Mouse (Mus musculus) ES-E14 (cell line): Measurements from ENCODE around the gene Fbxo42. TPM values are rescaled to one million over a fixed set of nuclear protein-coding genes. Genes with fewer than 3 reads are reported as not detected.

Experiments
- DNase-seq: peaks from one replicate; pipeline ENCODE4 v3.0.0-alpha.2; 2013; ENCODE audit warnings: low read depth, low spot score
- H3K27ac ChIP-seq: 2 replicates; pipeline ENCODE4 v1.5.1; 2012; ENCODE audit warnings: low read depth, mild to moderate bottlenecking, low read length, moderate library complexity, mixed read lengths; ENCODE audit not compliant: poor library complexity, insufficient read depth, severe bottlenecking
- H3K36me3 ChIP-seq: 2 replicates; pipeline ENCODE4 v1.6.1; 2012; ENCODE audit warnings: mild to moderate bottlenecking, low read length, moderate library complexity, mixed read lengths; ENCODE audit not compliant: control insufficient read depth, poor library complexity, insufficient read depth, severe bottlenecking
- H3K4me1 ChIP-seq, 2 experiments: fragments of 150-350 bp in 1 of 2; sonication (generic) in 1 of 2; 2 replicates each; pipeline ENCODE4 v1.6.1; 2012; ENCODE audit warnings: low read length in 2 of 2, mild to moderate bottlenecking in 1 of 2, mixed read lengths in 1 of 2; ENCODE audit not compliant: control insufficient read depth in 2 of 2, insufficient read depth in 2 of 2, poor library complexity in 1 of 2
- H3K4me3 ChIP-seq, 2 experiments: fragments of 150-350 bp in 1 of 2; sonication (generic) in 1 of 2; 2 replicates each; pipeline ENCODE4 v1.5.1; 2012; ENCODE audit warnings: low read length in 2 of 2, low read depth in 1 of 2, mild to moderate bottlenecking in 1 of 2, mixed read lengths in 1 of 2; ENCODE audit not compliant: insufficient read depth in 1 of 2, poor library complexity in 1 of 2, severe bottlenecking in 1 of 2
- H3K9ac ChIP-seq: 2 replicates; pipeline ENCODE4 v1.6.1; 2012; ENCODE audit warnings: low read depth, mild to moderate bottlenecking, low read length, mixed read lengths; ENCODE audit not compliant: poor library complexity, insufficient read depth, severe bottlenecking
- H3K9me3 ChIP-seq: fragments of 150-350 bp; sonication (generic); 2 replicates; pipeline ENCODE4 v1.6.1; 2012; ENCODE audit warnings: low read depth, mild to moderate bottlenecking, low read length; ENCODE audit not compliant: control insufficient read depth, insufficient read depth
- CHD2 ChIP-seq: IDR thresholded peaks from 2 replicates; pipeline ENCODE4 v1.6.1; 2014; ENCODE audit warnings: mild to moderate bottlenecking, low read depth, low read length, inconsistent platforms
- HCFC1 ChIP-seq: IDR thresholded peaks from 2 replicates; pipeline ENCODE4 v1.6.1; 2012; ENCODE audit warnings: low read length, inconsistent platforms, borderline replicate concordance; ENCODE audit not compliant: insufficient read depth
- MAFK ChIP-seq: IDR thresholded peaks from 2 replicates; pipeline ENCODE4 v1.6.1; 2014; ENCODE audit warnings: mild to moderate bottlenecking, low read depth, low read length, inconsistent platforms; ENCODE audit not compliant: insufficient read depth
- ZC3H11A ChIP-seq: IDR thresholded peaks from 2 replicates; pipeline ENCODE4 v1.6.1; 2012; ENCODE audit warnings: low read depth, mild to moderate bottlenecking, inconsistent platforms, low read length, borderline replicate concordance
- ZNF384 ChIP-seq: IDR thresholded peaks from 2 replicates; pipeline ENCODE4 v1.6.1; 2012; ENCODE audit warnings: low read depth, low read length, inconsistent platforms
- in situ Hi-C, 2 experiments: fragments of 600-800 bp; cut with MboI; formaldehyde crosslinking; loops; one replicate each; pipeline ENCODE4 v1.15.1; 2025; ENCODE audit warnings: low sequenced_read_pairs in 2 of 2, inconsistent platforms in 1 of 2; ENCODE audit not compliant: unreplicated experiment in 2 of 2
- total RNA-seq: library from RNA; depleted of rRNA; stranded (reverse); fragments of 300-350 nt; gene quantifications from 2 replicates; pipeline ENCODE4 v1.2.3, GENCODE M21; 2012

Fbxo42 gene
- total RNA-seq, 1 experiment, result 14.0 TPM

DNA sequence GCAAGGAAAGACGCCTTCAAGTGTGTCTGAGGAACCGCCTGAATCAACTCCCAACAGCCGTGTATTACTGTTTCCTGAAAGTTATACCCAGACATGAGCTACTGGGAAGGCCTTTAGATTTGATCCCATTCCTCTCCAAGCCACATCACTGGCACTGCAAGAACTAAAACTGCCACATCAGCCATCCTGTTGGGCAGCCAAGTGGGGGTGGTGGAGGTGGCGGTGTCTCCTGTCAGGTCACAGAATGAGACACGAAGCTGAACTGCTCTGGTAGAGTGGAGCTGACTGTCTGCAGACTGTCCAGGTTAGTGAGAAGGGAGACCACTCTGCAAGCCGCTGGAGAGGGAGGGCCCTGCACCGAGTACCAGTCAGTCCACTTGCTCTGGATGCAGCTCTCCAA is 25.1 kb upstream of the Fbxo42 start:
- DNase-seq, result no peak
- Histone ChIP-seq H3K9ac (no peak overlapping the region), H3K36me3 (peaks cover 18% of the 10 kb centered on the region), H3K9me3 (no peaks in the 10 kb centered on the region), H3K4me1 (peaks cover 0 to 39% of the 10 kb centered on the region in 2 experiments; a peak in 2 of 4 replicates), H3K4me3 (no peak overlapping the region), H3K27ac (no peak overlapping the region)
- in situ Hi-C loops, result no loop called here
- no peak for TF ChIP-seq HCFC1
- TF ChIP-seq CHD2, result no peak
- no peak for TF ChIP-seq ZC3H11A
- TF ChIP-seq ZNF384, result no peak

DNA sequence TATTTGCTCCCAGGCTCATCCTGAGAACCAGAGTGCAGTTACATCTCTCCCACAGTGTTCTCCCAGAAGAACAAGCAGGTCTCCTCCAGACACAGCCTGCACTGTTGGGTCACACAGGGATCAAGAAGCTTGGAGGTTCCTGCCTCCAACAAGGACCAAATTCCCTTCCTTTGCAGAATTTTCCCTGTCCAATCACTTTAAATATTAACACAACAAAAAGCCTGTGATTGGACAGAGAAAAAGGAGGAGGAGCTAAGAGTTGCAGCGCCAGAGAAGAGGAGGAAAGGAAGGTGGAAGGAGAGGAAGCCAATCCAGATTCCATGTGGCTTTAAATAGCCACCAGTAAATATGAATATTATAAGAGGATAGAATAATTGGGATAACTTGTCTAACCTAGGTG is 24.6 kb upstream of the Fbxo42 start:
- no peak for DNase-seq
- peaks cover 16% of the 10 kb centered on the region for H3K36me3 ChIP-seq
- H3K9me3 ChIP-seq, result no peaks in the 10 kb centered on the region
- H3K4me1 ChIP-seq, result peaks cover 0 to 40% of the 10 kb centered on the region in 2 experiments; a peak in 2 of 4 replicates
- H3K9ac ChIP-seq, result no peak overlapping the region
- no peak overlapping the region for H3K27ac ChIP-seq
- in situ Hi-C loops, result no loop called here
- TF ChIP-seq ZNF384, result no peak
- no peak for TF ChIP-seq ZC3H11A
- TF ChIP-seq HCFC1, result no peak
- TF ChIP-seq CHD2, result no peak
- no peak for TF ChIP-seq MAFK
- H3K4me3 ChIP-seq, result no peak overlapping the region

DNA sequence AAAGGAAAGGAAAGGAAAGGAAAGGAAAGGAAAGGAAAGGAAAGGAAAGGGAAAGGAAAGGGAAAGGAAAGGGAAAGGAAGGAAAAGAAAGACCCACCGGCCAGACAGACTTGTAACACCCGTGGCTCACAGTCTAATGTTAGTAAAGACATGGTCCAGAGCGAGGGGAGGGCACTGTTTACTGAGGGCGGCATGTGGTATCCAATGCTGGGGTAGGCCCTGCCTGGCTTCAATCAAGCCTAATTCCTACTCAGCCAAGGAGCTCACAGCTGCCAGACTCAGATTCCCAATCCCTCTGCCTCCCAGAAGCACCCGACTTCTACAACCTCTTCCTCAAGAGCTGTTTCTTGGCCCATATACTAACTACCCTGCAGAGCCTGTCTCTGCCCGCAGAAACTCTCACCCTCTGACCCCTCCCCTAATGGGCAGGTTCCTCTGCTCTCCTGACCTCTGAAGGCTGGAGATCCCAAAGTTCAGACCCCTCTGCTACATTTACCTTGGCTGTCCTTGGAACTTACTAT is 18.5 kb upstream of the Fbxo42 start:
- H3K4me1 ChIP-seq, result peaks cover 0 to 36% of the 10 kb centered on the region in 2 experiments; a peak in 3 of 4 replicates
- TF ChIP-seq ZNF384, result no peak
- TF ChIP-seq CHD2, result no peak
- no peak for TF ChIP-seq MAFK
- no peak for TF ChIP-seq HCFC1
- no peak for TF ChIP-seq ZC3H11A
- H3K27ac ChIP-seq, result no peak overlapping the region
- no peak overlapping the region for H3K9ac ChIP-seq
- no peak overlapping the region for H3K4me3 ChIP-seq
- in situ Hi-C loops, result no loop called here
- no peak for DNase-seq
- H3K9me3 ChIP-seq, result no peaks in the 10 kb centered on the region
- peaks cover 14% of the 10 kb centered on the region; the same call in 1 of the 2 replicates for H3K36me3 ChIP-seq

DNA sequence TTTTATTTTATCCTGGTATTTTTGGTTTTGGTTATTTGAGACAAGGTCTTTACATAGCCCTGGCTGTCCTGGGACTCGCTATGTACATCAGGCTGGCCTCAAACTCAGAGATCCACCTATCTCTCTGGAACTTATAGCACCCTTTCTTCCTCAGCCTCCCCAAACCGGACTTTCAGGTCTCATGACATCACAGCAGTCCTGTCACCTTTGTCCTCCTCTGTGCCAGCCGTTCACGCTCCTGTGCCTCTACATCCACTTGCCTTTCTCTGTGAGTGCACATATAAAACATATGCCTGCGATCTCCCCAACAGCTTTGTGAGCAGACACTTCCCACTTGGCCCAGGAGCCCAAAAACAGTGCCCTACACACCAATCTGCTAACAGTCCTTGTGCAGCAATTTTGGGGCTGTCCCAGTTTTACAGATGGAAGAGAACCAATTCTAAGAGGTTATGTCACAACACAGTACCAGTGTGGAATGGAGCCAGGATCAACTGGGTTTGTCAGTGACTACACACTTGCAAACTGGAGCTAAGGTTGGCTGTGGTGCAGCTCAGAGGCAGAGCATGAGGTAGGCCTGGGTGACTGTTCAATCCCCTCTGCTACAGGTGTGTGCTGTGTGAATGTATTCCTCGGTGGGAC is 16.9 kb upstream of the Fbxo42 start:
- Histone ChIP-seq H3K9ac (no peak overlapping the region), H3K4me3 (no peak overlapping the region), H3K27ac (no peak overlapping the region), H3K36me3 (peaks cover 14% of the 10 kb centered on the region; the same call in 1 of the 2 replicates), H3K4me1 (peaks cover 0 to 40% of the 10 kb centered on the region in 2 experiments; a peak in 3 of 4 replicates), H3K9me3 (no peaks in the 10 kb centered on the region)
- no peak for DNase-seq
- in situ Hi-C loops, result no loop called here
- TF ChIP-seq MAFK, result no peak
- TF ChIP-seq CHD2, result no peak
- no peak for TF ChIP-seq ZC3H11A
- TF ChIP-seq ZNF384, result no peak
- TF ChIP-seq HCFC1, result no peak
